Mouse (Mus musculus): ENCODE measurements at regions not wholly inside any gene's neighbourhood (a gene's known extent, or its start where the extent isn't known, plus 50 kb on each side); places are given as distances from the start of the nearest gene placed in this dataset.

DNA sequence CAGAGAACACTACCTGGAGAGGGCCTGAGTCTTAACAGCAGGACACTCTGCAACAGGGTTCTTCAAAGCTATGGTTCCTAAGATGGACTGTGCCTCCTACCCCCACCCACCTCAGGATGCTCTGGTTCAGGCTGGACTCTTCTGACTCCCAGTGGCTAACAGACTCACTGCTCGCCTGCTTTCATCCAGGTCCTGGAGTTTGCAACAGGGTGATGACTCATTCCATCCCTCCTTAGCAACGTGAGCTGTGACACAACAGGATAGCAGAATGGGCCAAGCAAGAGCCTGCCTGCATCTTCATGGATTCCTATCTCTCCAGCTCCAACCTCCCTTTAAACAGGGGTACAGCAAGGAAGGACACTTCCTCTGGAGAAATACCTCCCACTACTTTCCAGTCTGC is 135.4 kb upstream of the Irx3 start:
- no peak for TF ChIP-seq CTCF (IDR thresholded peaks at IDR 0.05; ENCODE audit: low read depth, low read length)
- TF ChIP-seq POLR2AphosphoS5 (IDR thresholded peaks at IDR 0.05; ENCODE audit: insufficient replicate concordance, low read depth, low read length): no peak
- TF ChIP-seq TAL1 (conservative IDR thresholded peaks at IDR 0.05; ENCODE audit: low read depth, low read length): no peak
- no peak for TF ChIP-seq GATA1 (IDR thresholded peaks at IDR 0.05; ENCODE audit: borderline replicate concordance, low read length)
